Mouse (Mus musculus) kidney, adult 18-20 months (tissue): ENCODE measurements around the gene Sned1.
A peak's percentile ranks its signal among the peaks of the same experiment; 100 is the strongest.
"Not testable (repeated sequence)": the region's sequence is repeated elsewhere in the genome, so short reads cannot be mapped to it uniquely, and the experiment has no call there.

Experiments
- DNase-seq: peaks from one replicate; pipeline ENCODE4 v3.0.0; 2021

The Sned1 gene

DNA sequence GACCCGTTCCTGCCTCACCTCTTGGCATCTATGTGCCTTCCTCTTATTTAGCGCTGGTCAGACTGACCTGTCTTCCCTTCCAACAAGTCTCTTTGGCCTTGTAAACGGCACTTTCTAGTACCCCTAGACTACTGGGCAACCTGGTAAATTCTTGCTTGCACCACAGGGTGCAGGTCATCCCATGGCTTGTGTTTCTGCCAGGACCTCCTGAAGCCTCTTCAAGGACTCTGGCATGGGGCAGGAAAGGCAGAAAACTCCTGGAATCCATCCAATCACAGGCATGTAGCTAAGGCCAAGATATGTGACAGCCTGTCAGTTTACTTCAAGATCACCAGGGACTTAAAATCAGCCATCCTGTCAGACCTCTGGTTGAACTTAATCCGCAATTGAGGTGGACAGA lies 6.0 kb upstream of the Sned1 start:
- no peak for DNase-seq

DNA sequence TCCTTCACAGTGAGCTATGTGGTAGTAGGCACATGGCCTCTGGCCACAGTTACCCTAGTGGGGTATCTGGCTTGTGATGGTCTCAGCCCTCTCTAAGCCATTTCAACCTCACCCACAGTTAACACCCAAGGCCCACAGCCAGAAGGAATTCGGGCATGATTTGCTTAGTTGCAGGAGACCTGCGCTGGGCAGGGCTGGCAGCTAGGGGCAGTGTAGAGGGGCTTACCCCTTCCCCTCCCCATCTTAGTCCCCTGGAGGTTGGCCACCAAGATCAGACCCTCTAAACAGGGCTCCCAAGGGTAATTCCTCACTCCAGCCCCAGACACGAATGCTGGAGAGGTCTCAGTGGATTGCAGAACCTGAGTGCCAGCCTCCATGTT lies 894 bp downstream of the Sned1 start:
- DNase-seq, result no peak

DNA sequence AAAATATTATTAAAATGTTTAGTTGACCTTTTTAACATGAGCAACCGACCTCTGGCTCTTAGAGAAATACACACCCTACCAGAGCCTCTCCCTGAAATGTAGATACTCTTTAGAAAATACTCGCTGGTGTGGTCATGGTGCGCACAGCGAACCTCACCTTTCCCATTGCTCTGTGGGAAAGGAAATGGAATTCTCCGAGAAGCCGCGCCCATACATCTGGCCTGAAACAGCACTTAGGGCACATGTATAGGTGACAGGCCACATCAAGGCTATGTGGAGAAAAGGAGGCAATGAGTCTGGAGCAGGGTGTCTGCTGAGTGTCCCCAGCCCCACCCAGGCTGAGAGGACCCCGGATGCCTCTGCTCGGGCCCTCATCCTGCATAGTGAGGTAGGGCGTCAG lies 2.0 kb downstream of the Sned1 start:
- DNase-seq, result no peak

DNA sequence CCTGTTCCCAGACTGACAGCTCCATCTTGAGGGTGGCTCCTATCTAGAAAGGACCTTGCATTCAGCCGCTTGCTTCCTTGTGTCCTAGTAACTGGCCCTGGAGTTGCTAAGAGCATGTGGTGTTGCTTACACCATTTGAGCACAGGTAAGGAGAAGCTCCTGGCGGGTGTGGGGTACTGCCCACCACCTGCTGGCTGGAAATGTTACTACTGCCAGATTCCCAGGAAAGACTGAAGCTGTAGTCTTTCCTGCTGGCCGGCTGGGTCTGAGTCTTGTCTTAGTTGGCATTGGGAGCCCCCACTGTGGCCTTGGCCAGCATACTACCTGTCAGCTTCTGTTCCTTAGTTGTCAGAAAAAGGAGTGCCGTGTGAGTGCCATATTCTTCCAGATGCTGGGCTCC lies 2.6 kb downstream of the Sned1 start:
- peak; percentile 54 for DNase-seq

DNA sequence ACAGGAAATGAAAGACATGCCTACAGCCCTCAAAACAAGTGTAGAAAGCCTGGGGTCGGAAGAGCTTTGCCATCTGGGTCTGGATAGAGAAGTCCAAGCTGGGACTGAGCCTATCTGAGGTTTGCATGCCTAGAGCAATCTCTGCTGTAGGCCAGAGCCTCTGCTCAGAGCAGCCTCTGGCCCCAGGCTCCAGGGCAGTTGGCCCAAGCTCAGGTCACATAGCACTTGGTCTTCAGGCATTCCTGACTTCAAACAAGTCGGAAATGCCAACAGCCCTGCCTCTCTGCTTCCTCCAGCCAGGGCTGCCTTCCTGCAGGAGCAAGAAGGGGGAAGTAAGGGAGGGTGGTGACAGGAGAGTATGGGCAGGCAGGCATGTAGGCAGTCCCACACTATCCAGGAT lies 10.3 kb downstream of the Sned1 start:
- DNase-seq, result peak; percentile 26

DNA sequence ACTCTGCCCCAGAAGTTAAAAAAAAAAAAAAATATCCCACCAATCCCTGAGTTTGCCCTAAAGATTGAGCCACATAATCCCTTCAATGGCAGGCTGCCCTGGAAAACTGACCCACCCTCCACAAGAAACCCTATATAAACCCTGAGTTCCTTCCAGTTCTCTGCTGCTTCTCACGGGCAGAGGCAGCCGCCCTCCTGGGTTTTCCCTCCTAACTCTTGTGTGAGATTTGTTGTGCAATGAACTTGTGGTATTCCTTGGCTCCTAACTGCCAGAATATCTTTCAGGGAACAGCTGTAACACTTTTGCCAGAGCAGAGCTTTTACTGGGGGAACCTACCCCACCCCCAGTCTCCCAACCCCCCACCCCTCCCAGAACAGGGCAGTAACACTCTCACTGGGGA lies 16.9 kb downstream of the Sned1 start:
- DNase-seq, result no peak

DNA sequence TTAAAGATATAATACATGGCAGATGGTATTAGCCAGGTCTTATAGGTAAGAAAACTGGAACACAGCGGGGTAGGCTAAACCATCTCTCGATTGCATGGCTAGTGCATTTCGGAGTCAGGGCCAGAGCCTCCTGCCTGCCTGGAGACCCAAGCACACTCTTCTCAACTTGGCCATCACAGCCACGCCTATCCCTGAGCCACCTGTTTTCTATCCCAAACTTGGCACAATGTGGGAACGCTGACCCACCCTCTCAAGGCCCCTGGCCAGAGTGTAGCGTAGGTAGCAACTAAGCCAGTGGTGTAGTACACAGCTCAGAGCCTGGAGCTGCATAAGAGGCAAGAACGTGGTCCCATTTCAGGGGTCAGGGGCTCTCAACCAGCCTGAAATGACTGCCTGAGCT lies 20.1 kb downstream of the Sned1 start:
- DNase-seq, result no peak

DNA sequence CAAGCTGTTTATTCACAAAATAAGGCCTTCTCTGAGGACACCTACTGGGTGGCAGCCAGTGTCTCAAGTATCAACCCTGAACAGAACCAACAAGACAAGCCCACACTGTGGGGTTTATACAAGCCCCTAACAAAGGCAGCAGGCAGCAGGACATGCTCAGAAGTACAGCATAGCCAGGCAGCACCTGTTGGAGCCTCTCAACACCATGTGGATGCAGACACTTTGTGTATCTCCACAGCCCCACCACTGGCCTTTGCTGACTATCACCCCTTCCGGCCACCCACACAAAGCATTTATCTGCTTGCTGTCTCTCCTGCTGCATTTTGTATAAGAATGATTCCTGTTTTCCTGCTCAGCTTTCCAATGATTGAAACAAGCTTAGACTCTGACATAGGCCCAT lies 21.9 kb downstream of the Sned1 start:
- DNase-seq, result no peak

DNA sequence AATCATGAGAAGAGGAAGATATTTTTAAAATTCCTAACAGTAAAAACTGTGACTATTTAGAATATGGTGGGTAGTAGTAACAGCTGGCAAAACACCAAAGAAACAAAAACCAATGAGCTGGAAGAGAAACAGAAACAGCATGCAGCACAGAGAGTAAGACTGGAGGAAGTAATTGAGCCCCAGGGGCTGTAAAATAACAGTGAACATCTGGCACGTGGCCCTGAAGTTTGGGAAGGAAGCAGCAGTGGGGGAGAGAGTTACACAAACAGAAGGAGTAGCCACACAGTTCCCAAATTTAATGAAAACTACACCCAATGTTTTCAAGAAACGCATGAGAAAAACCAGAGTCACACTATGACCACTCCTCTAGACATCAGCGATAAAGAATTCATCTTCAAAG lies 31.6 kb downstream of the Sned1 start:
- DNase-seq, result no peak

DNA sequence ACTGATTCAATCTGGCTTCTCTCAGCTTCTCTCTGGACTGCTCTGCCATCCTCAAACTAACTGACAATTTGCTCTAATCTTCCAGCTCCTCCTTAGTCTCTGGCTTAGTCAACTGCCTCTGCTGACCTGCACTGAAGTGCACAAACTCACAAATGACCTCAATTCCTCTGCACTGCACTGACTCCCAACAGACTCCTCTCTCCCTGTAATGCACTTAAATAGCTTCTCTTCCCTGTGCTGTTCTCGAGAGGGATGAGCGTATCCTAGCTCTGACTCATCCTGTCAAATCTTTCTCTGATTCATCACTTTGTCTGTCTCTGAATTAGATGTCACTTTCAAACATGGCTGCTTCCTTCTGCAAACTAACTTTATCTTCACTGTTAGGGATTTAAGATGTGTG lies 32.6 kb downstream of the Sned1 start:
- DNase-seq, result no peak

DNA sequence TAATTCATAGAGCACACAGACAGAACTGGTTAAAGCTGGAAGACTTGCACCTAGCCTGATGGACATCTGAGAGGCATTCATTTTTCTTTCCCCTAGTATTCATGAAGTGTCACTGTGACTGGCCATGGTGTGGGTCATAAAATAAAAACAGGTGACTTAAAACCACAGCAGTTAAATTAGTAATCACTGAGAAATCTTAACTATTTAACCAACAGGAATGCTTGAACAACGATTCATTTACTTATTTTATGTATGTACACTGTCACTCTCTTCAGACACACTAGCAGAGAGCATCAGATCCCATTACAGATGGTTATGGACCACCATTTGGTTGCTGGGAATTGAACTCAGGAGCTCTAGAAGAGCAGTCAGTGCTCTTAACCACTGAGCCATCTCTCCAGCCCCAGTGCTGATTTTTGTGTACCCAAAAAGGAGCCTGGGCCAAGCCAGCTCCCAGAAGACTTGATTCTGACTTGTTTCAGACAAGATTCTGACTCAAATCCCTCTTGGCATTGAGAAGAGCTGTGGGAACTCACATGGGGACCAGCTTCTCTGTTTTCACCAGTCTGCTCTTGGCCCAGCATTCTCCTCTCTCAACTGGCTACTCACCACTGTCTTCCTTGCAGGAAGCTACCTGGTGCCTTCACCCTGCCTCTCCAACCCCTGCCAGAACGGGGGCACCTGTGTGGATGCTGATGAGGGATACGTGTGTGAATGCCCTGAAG lies 35.0 kb downstream of the Sned1 start:
- DNase-seq, result no peak

DNA sequence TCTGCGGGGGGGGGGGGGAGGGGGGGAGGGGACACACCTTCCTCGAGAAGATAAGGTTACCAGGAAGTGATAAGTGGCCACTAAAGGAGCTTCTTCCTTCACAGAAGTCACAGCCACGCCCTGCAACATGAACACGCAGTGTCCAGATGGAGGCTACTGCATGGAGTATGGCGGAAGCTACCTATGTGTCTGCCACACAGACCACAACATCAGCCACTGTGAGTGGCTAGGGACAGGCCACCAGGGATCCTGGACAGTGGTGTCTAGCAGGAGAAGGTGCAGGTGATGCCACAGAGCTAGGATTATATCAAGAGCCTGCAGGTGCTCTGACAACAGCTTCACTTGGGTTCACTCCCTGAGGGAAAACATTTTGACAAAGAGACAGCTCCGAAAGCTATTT lies 36.1 kb downstream of the Sned1 start:
- DNase-seq, result no peak

DNA sequence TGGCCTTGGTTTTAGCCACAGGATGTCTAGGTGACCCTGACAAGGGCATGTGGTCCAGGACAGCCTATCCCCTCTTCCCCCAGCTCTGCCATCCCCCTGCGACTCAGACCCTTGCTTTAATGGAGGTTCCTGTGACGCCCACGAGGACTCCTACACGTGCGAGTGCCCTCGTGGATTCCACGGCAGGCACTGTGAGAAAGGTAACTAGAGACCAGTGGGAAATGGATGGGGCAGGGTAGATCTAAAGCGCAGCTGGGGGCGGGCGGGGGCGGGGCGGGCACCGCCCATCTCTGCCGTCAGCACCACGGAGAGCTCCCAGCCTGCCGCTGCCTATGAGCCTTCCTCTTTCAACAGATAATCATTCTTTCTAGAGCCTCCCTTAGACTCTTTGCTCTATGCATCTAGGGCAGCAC lies 36.8 kb downstream of the Sned1 start:
- DNase-seq, result no peak

DNA sequence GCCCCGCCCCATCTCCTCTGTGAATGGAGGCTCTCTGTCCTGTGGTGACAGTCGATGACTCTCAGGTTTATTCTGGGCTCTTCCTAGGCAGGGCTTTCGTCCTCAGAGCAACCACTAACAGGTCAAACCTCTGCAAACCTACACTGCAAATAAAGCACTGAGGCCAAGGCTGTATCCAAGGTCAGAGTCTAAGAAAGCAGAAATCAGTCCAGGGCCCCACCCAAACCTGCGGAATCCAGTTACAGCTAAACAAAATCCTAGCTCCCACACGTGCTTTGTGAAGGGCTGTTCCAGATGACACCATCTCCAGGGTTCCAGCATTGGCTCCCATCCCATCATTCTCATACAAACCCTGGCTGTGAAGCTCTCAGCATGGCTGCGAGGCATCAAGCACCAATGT lies 39.9 kb downstream of the Sned1 start:
- DNase-seq, result no peak

DNA sequence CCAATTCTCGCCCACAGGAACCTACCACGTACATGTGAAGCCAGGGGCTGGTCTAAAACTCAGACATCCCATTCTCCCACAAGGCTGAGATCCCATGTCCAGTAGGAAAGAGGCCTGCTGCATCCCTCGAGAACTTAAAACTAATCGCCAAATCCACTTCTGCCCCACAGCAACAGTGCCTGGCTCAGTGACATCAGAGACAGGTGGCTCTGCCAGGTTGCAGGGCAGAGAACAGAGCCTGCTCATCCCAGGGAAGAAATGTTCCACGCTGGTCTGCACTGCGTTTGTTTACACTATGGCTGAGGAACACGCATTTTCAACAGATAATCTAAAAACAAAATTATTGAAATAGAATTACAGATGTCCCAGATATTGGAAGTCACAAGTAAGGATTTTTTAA lies 41.4 kb downstream of the Sned1 start:
- DNase-seq, result no peak

DNA sequence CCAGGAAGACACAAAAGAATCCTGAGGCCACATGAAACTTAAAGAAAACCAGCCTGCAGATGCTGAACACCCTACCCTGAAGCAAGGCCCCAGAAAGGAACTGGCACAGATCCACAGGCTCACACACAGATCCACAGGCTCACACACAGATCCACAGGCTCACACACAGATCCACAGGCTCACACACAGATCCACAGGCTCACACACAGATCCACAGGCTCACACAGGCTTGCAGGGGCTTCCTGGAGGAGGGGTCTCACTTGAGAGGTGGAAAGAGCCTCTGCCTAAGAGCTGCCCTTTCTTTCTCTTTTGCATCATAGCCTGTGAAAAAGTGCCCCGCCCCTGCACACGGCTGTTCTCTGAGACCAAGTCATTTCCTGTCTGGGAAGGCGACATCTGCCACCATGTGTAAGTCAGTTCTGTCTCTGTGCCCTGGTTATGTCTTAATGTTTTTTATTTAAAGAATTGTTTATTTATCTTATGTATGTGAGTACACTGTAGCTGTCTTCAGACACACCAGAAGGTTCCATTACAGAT lies 54.1 kb downstream of the Sned1 start:
- DNase-seq, result no peak

DNA sequence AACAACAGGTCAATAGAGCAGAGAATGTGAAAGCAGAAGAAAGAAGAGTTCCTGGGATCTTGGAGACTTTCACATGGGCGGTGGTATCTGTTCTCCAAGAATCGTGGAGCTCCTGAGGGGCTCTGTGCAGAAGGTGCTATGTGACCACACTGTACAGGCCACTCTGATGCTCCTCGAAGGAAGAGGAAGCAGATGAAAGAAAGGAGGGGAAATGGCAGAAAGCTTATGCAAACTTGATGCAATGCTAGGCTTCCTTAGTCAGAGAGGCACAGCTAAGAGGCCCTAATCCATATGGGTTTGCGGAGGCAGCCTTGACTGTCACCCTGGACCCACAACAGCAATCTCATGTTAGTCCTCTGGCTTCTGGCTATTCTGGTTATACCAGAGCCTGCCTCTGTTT lies 55.3 kb downstream of the Sned1 start:
- DNase-seq, result no peak

DNA sequence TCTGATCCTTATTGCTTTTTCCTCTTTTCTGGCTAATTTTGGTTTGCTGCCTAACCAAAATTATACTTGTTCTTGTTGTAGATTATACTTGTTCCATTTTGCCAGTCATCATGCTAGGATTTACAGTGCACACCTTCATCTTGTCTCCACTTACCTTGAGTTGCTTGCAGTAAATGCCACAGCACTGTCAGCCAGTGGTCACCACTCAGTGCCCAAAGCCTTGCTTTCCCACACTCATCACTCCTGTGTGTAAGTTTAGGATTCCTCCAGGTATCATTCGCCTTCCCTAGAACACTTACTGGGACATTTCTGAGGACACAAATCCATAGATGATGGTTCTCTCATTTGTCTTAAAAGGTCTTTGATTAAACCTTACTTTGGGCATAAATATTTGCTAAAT lies 56.0 kb downstream of the Sned1 start:
- DNase-seq, result no peak

DNA sequence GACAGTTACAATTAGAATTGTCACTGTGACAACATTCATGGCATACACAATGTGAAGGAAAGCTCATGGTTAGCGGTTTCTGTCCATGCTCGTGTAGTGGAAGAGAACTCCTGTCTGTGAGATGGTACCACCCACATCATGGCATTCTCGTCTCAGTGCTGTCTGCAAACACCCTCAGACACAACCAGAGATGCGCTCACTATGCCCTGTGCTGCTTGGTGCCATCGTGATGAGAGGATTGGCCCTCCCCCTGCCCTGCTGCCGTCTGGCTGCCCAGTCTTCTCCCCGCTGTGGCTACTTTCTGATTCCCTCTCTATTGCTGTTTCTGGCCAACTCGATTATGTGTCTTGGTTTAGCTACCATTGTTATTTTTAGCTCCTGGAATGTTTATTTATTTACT lies 56.4 kb downstream of the Sned1 start:
- DNase-seq, result no peak

DNA sequence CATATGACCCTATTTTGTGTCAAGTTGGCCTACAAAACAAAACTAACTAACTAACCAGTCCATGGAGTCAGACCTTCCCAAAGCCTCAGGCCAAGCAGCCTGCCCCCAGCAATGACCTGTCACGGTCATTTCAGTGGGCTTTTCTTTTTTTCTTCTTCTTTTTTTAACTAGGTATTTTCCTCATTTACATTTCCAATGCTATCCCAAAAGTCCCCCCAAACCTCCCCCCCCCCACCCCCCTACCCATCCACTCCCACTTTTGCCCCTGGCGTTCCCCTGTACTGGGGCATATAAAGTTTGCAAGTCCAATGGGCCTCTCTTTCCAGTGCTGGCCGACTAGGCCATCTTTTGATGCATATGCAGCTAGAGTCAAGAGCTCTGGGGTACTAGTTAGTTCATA lies 58.9 kb downstream of the Sned1 start:
- DNase-seq, result not testable (repeated sequence)

DNA sequence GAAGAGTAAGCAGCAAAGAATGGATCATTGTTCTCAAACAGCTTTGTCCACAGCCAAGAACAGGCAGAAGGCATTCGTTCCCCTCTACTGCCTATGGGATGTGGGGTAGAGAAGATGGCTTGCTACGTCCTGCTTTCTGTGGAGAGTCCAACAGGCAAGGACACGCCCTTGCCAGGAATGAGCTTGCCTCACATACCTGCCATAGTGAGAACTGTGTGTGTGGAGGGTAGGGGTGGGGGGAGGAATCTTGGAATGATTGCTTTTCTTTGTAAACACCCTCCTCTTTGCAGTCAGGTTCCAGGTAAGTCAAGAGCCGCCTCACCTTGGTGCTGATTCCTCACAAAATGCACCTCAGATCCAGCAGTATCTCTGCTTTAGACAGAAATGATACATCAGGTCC lies 64.2 kb downstream of the Sned1 start:
- no peak for DNase-seq

DNA sequence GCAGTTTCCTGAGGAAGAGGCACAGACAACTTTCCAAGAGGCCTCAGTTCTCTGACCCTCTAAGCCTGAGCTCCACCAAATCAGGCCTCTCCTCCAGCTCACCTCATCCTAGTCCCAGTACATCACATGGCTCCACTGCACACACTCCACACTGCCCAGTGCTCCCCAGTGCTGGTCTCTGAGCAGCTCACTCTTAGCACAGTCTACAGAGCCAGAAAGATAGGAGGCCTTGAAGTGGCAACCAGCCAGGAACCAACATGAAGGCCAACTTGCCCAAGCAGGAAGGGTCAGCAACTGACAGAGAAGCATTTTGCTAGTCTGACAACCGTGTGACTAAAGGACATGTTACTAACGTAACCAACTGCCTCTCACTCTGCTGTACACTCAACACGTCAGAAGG lies 64.9 kb downstream of the Sned1 start:
- DNase-seq, result no peak

DNA sequence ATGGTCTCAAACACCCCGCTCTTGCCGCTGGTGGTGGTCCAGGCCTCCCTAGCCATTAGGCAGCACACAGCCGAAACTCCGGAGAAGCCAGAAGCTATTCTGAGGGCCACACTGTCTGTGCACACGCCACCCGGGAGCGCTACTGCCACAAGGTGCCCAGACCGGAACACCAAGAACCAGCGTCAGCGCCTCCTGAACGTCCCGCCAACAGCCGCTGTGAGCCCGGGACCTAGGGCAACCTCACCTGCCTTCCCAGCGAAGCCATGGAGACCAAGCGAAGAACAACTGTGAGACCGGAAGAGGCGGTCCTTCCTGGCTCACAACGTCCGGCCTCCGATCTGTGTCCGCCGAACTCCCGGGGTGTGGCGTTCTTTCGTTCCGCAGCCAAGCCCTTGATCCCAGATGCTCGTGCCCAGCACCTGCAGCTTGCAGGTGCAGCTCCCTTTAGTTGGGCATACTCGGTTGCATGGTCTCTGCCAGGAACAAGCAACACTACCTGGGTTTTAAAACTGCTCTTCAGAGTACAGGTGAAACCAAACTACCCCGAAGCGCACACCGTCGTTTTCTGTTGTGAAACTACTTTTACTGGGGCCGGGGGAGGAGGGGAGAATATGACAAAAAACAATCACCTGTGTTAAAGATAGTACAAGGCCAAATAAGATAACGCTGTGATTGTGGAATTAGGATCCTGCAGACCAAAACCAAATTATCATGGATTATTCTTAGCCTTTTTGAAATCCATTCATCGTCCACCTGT lies 70.1 kb downstream of the Sned1 start, which contains the start of gene Mterf4:
Gene Mterf4 (minus strand): TSS at position 335 of the 757 bp plus-strand sequence.
- DNase-seq, result peak; percentile 83

DNA sequence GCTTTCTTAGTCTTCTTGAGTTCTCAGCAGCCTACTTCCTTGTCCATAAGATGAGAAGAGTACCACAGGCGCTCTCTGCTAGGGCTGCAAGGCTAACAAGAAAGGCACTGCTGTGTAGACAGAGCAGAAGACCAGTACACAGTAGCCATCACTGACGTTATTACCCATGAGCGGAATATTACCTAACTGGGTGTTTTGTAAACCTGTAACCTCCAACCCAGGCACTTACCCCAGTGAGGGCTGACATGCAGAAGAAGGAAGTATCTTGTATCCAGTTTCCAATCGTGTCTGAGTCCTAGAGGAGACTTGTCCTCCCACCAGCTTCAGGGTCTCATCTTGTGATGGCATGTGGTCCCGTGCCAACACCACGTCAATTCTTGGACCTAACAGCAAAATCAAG lies 88.3 kb downstream of the Sned1 start:
- DNase-seq, result no peak

DNA sequence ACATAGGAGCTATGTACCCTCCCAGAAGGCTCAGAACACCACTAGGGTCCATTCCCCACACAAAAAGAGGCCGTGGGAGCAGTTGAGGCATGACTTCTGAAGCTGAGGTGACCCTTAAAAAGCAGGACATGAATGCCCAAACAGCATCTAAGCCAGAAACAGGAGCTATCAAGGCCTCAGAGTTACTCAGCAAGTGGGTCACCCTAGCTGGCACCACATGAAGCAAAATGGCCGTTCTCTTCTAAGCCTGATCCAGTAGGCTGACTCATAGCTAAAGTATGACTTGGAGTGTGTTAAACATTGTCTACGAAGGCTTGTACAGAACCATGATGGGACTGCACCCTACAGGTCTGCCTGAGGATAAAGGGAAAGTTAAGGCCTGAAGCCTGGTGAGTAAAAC lies 90.8 kb downstream of the Sned1 start:
- DNase-seq, result no peak
